Mouse (Mus musculus): Measurements from ENCODE around the gene Zmynd8.

- TF ChIP-seq POLR2A (IDR thresholded peaks at IDR 0.05; ENCODE audit: control insufficient read depth, extremely low read depth, insufficient read depth, low read length, poor library complexity): no peak
- TF ChIP-seq CTCF (IDR thresholded peaks at IDR 0.05; ENCODE audit: borderline replicate concordance, control insufficient read depth, extremely low read depth, insufficient read depth, low read length, poor library complexity): no peak
Observed at GRCm38 (mm10) chr2:165834601-165835000, 64.2 kb downstream of the Zmynd8 start.

Measured in thymus, adult 2 months (tissue).